Mouse (Mus musculus) left cerebral cortex, postnatal 36 days (tissue): ENCODE measurements around the gene Slc25a35. TPM values are rescaled to one million over a fixed set of nuclear protein-coding genes. Genes with fewer than 3 reads are reported as not detected.
A peak's percentile ranks its signal among the peaks of the same experiment; 100 is the strongest.
"Not testable (repeated sequence)": the region's sequence is repeated elsewhere in the genome, so short reads cannot be mapped to it uniquely, and the experiment has no call there.

Source experiments
- DNase-seq, 2 experiments: peaks; one replicate each; pipeline ENCODE4 v3.0.0; 2021 to 2022; ENCODE audit warnings: low spot score in 2 of 2, mixed read lengths in 1 of 2
- intact Hi-C: fragments of 180-260 bp; cut with DNase I; formaldehyde crosslinking; loops from one replicate; pipeline ENCODE4 v1.15.1; 2025
- microRNA-seq: library from miRNA; unstranded; fragments of <30 nt; microRNA quantifications from one replicate; pipeline ENCODE4 v1.2.0, GENCODE M21; 2022
- total RNA-seq, 2 experiments: library from RNA; stranded (reverse); gene quantifications; 2 replicates each; pipeline ENCODE4 v1.2.3; 2021

Gene Slc25a35
- total RNA-seq, 2 experiments from 2014 or later, result 5.7 to 6.1 TPM

- DNase-seq, result no peak
- intact Hi-C loops, result no loop called here
These were observed 26.4 kb downstream of the Slc25a35 start for GRCm38 (mm10) chr11:68994377-68994776.

GRCm38 (mm10) chr11:68997080-68997479 is 29.1 kb downstream of the Slc25a35 start:
- intact Hi-C loops, result no loop called here
- no peak for DNase-seq

DNA sequence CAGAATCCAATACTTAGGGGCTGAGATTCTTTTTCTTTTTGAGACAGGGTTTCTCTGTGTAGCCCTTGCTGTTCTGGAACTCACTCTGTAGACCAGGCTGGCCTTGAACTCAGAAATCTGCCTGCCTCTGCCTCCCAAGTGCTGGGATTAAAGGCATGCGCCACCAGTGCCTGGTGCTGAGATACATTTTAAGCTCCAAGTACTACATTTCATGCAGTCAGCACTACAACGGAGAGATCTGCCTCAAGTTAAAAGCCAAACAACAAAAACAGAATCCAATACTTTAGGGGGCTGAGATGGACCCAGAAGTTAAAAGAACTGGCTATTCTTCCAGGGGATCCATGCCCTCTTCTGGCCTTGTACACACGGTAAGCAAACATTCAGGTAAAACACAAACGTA is 34.9 kb downstream of the Slc25a35 start:
- DNase-seq, intact Hi-C loops: not testable (repeated sequence)

- intact Hi-C loops, result no loop called here
- no peak for DNase-seq
These were observed 35.7 kb downstream of the Slc25a35 start for GRCm38 (mm10) chr11:69003592-69003991.

- DNase-seq, result no peak
- intact Hi-C loops, result no loop called here
These were observed 37.3 kb downstream of the Slc25a35 start for GRCm38 (mm10) chr11:69005193-69005592.

GRCm38 (mm10) chr11:69006575-69006974 is 38.6 kb downstream of the Slc25a35 start:
- DNase-seq, intact Hi-C loops: not testable (repeated sequence)

DNA sequence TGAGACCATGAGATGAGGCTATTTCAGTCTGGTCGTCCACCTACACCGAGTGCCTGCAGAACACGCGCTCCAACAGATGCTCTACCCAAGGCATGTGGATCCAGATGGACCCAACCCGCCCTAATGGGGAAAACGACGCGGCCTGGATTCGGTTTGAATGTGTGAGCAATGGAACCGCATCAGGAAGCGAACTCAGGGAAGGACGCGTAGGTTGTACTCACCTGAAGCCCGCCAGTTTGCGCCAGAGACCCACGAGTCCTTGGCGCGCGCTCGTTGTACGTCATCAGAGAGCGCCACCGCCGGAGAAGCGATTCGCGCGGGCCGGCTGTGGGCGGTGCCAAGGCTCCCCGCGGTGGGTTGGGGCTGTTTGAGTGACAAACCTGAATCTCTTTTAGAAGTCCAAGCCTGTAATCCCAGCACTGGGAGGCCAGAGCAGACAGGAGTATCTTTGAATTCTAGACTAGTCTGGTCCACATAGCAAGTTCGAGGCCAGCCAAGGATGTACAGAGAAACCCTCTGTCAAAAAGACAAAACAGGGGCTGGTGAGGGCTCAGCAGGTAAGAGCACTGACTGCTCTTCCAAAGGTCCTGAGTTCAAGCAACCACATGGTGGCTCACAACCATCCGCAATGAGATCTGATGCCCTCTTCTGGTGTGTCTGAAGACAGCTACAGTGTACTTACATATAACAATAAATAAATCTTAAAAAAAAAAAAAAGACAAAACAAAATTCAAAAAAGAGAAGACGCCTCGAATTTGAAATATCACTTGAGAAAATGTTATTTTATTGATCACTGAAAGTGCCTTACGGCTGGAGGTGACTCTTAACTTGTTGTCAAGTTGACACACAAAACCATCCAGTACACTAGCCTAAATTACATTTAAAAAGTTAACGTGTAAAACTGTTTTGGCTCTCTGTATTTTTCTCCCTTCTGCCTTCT is 40.5 kb downstream of the Slc25a35 start, which contains the start of gene Pfas:
Gene Pfas (minus strand): TSS at position 279 of the 940 bp plus-strand sequence.
- peak; percentile 91 for DNase-seq
- intact Hi-C loops, result no loop called here

DNA sequence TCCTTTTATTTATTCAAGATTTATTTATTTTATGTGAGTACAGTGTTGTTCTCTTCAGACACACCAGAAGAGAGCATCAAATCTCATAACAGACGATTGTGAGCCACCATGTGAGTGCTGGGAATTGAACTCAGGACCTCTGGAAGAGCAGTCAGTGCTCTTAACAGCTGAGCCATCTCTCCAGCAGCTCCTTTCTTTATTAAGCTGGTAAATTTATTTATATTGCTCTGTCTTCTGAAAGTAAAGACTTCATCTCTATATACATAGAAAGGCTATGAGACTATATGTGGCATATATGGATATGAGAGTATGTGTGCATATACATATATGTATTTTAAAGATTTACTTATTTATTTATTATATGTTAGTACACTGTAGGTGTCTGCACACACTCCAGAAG is 41.6 kb downstream of the Slc25a35 start:
- no peak for DNase-seq
- intact Hi-C loops, result no loop called here

GRCm38 (mm10) chr11:69010400-69011323 is 42.7 kb downstream of the Slc25a35 start:
- intact Hi-C loops, result no loop called here
- no peak for DNase-seq

DNA sequence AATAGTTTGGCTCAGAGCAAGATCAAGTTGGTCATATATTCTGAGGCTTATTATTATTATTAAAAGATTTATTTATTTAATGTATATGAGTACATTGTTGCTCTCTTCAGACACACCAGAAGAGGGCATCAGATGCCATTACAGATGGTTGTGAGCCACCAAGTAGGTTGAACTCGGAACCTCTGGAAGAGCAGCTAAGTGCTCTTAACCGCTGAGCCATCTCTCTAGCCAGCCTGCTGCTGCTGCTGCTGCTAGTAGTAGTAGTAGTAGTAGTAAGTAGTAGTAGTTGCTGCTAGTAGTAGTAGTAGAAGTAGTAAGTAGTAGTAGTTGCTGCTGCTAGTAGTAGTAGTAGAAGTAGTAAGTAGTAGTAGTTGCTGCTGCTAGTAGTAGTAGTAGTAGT is 43.5 kb downstream of the Slc25a35 start:
- intact Hi-C loops, DNase-seq: not testable (repeated sequence)

- intact Hi-C loops, result no loop called here
These were observed 44.2 kb downstream of the Slc25a35 start for GRCm38 (mm10) chr11:69012071-69012601.

GRCm38 (mm10) chr11:69015644-69016441 is 47.9 kb downstream of the Slc25a35 start, which contains the start of gene Ctc1:
Ctc1 (plus strand) TSS chr11:69015911.
- intact Hi-C loops, result no loop called here
- peak; percentile 90 to 91 for DNase-seq

More at GRCm38 (mm10) chr11:69012071-69012601, 44.2 kb downstream of the Slc25a35 start:
- peak; percentile 87 to 88 for DNase-seq

GRCm38 (mm10) chr11:69016755-69017154 is 48.8 kb downstream of the Slc25a35 start:
- DNase-seq, result no peak
- intact Hi-C loops, result no loop called here

- no peak for DNase-seq
- intact Hi-C loops, result no loop called here
These were observed 52.8 kb downstream of the Slc25a35 start for GRCm38 (mm10) chr11:69020691-69021090.

Small RNAs within 50 kb of the gene (microRNA-seq; reads per million reads assigned to microRNA genes)
- not detected for gene Mir3062

Other genes with a start within 250 kb of the Slc25a35 start
- gene Ndel1, start 96.3 kb upstream of the Slc25a35 start, total RNA-seq, result 100 to 1,000 TPM; 104 to 106 TPM
- gene Rnf222, start 79.6 kb upstream of the Slc25a35 start, total RNA-seq, result not detected
- 100 to 1,000 TPM; 695 to 749 TPM for gene Rpl26, start 66.5 kb upstream of the Slc25a35 start, total RNA-seq
- under 1 TPM; 0.47 to 0.70 TPM for gene Odf4, start 41.0 kb upstream of the Slc25a35 start, total RNA-seq
- 10 to 100 TPM; 16.5 to 26.9 TPM for gene Arhgef15, start 10.7 kb upstream of the Slc25a35 start, total RNA-seq
- gene Rangrf, start 7.1 kb downstream of the Slc25a35 start, total RNA-seq, result 10 to 100 TPM; 13.7 to 18.6 TPM
- gene Pfas, start 40.3 kb downstream of the Slc25a35 start, total RNA-seq, result 10 to 100 TPM; 16.1 to 24.2 TPM
- 10 to 100 TPM; 38.1 to 40.5 TPM for gene Ctc1, start 47.8 kb downstream of the Slc25a35 start, total RNA-seq
- gene Aurkb, start 77.5 kb downstream of the Slc25a35 start, total RNA-seq, result 1 to 10 TPM in 1 of 2 experiments, under 1 TPM in 1; 0.43 to 1.1 TPM
- gene Borcs6, start 91.6 kb downstream of the Slc25a35 start, total RNA-seq, result 10 to 100 TPM; 30.7 to 38.4 TPM
- 10 to 100 TPM; 19.5 to 20.5 TPM for gene Tmem107, start 102.7 kb downstream of the Slc25a35 start, total RNA-seq
- gene Vamp2, start 120.4 kb downstream of the Slc25a35 start, total RNA-seq, result 1,000 to 10,000 TPM; 1,090 to 1,186 TPM
- gene Per1, start 127.1 kb downstream of the Slc25a35 start, total RNA-seq, result 100 to 1,000 TPM; 106 to 122 TPM
- gene Hes7, start 152.3 kb downstream of the Slc25a35 start, total RNA-seq, result 1 to 10 TPM in 1 of 2 experiments, under 1 TPM in 1; 0.79 to 1.3 TPM
- under 1 TPM; 0.52 to 0.75 TPM for gene 9130213A22Rik, start 154.5 kb downstream of the Slc25a35 start, total RNA-seq
- 1 to 10 TPM; 4.3 to 6.8 TPM for gene Aloxe3, start 157.8 kb downstream of the Slc25a35 start, total RNA-seq
- gene Alox12b, start 188.9 kb downstream of the Slc25a35 start, total RNA-seq, result 1 to 10 TPM; 6.0 to 6.1 TPM
- gene Alox8, start 229.7 kb downstream of the Slc25a35 start, total RNA-seq, result 1 to 10 TPM; 4.2 to 6.5 TPM